Mouse (Mus musculus) stomach, postnatal 0 days (tissue): Measurements from ENCODE around the gene Igf2bp2.

Experiments
- CTCF ChIP-seq: IDR thresholded peaks from 2 replicates; pipeline ENCODE4 v1.5.1; 2016; ENCODE audit warnings: antibody characterized with exemption, low read depth, mild to moderate bottlenecking, moderate library complexity
- EP300 ChIP-seq: optimal IDR thresholded peaks from 2 replicates; pipeline ENCODE3; 2016; ENCODE audit warnings: antibody characterized with exemption

GRCm38 (mm10) chr16:22057498-22057897 is 105.6 kb downstream of the Igf2bp2 start:
- no peak for TF ChIP-seq CTCF
- no peak for TF ChIP-seq EP300
